Mouse (Mus musculus) forebrain, embryonic 12.5 days (tissue): ENCODE measurements around the gene Scoc. TPM values are rescaled to one million over a fixed set of nuclear protein-coding genes. Genes with fewer than 3 reads are reported as not detected.

ENCODE experiments used
- ATAC-seq: fragments of 200-750 bp; cut with Nextera tagmentation; 2 replicates; pipeline ENCODE4 v1.8.0; 2017; ENCODE audit warnings: moderate TSS enrichment; ENCODE audit not compliant: low FRiP score
- H3K27ac ChIP-seq: fragments of 300-500 bp; sonication (generic); 2 replicates; pipeline ENCODE4 v1.5.1; 2016; ENCODE audit warnings: mild to moderate bottlenecking
- H3K27me3 ChIP-seq: fragments of 300-500 bp; sonication (generic); 2 replicates; pipeline ENCODE4 v1.6.1; 2016; ENCODE audit warnings: mild to moderate bottlenecking
- H3K36me3 ChIP-seq: fragments of 300-500 bp; sonication (generic); replicated peaks from 2 replicates; pipeline ENCODE4 v1.6.1; 2016; ENCODE audit warnings: mild to moderate bottlenecking
- H3K4me1 ChIP-seq: fragments of 300-500 bp; sonication (generic); 2 replicates; pipeline ENCODE4 v1.6.1; 2016
- H3K4me2 ChIP-seq: fragments of 300-500 bp; sonication (generic); 2 replicates; pipeline ENCODE4 v1.6.1; 2016; ENCODE audit warnings: mild to moderate bottlenecking, moderate library complexity
- H3K4me3 ChIP-seq: fragments of 300-500 bp; sonication (generic); replicated peaks from 2 replicates; pipeline ENCODE4 v1.5.1; 2016; ENCODE audit warnings: mild to moderate bottlenecking
- H3K9ac ChIP-seq: fragments of 300-500 bp; sonication (generic); 2 replicates; pipeline ENCODE4 v1.6.1; 2016; ENCODE audit warnings: mild to moderate bottlenecking
- H3K9me3 ChIP-seq: fragments of 300-500 bp; sonication (generic); 2 replicates; pipeline ENCODE4 v1.6.1; 2016
- WGBS: fragments of 180-500 bp; shearing (Covaris S2); methylation state at CpG from one replicate; pipeline ENCODE4 v1.1.7; 2016; 5-methylcytosine and 5-hydroxymethylcytosine counted together
- polyA plus RNA-seq: library from polyadenylated mRNA; unstranded; fragments of >200 nt; fragmentation: Nextera tagmentation; extraction: Ambion mirVana; gene quantifications from 2 replicates; pipeline ENCODE4 v1.2.1, GENCODE M21; 2016

Gene Scoc
- polyA plus RNA-seq, 1 experiment from 2014 or later = 167 TPM

DNA sequence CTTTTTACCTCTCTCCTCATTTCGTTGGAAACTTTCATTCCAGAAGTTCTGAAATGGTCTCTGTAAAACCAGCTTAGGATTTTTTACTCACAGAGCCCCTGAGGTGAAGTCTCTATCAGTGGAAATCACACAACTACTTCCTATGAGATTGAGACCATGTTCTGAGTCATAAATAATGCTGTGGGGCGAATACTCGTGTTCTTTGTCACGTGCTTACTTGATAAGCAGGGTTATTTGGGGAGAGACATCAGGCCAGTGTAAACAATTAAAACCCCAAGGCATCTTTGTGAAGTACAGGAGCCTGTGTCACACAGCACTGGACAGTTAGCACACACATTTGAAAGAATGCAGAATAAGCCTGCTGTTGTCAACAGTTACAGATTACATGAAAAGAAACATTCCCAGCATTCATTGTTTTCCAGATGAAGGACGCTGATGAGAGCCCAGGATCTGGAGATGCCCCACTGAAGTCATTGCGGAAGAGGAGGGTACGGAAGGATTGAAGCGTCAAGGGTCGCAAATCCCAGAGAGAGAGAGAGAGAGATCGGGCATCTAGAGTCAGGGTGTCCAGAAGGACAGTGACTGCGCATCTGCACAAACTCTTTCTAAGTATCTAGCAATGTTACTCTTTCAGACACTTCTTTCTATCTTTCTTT lies 32.0 kb downstream of the Scoc start:
- WGBS = 79% methylated on average over 11 of the region's 11 CpGs
- no peak overlapping the region for H3K27ac ChIP-seq
- ATAC-seq = no peak

DNA sequence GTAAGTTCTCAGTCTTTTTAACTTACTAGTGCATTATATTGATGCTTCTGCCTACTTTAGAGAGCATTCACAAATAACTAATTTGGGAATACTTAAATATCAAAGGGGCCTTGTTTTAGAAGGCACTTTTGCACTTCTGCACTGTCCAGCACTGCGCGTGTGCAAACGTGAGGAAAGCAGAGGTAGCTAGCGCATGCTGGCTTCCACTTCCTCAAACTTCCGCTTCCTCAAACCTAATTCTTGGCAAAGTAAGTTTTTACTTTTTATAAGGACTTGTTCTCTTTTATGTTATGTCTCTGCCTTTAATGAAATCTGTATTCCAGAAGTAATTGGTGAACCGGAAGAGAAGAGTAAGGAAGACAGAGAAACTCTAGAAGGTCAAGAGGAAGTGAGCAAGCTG lies 33.0 kb downstream of the Scoc start:
- Histone ChIP-seq H3K4me3 (no peak overlapping the region), H3K27me3 (no peaks in the 10 kb centered on the region), H3K9ac (no peak overlapping the region), H3K9me3 (no peaks in the 10 kb centered on the region), H3K27ac (no peak overlapping the region), H3K36me3 (no peaks in the 10 kb centered on the region), H3K4me2 (no peak overlapping the region), H3K4me1 (peaks cover 2% of the 10 kb centered on the region; the same call in 1 of the 2 replicates)
- WGBS = 90% methylated on average over 6 of the region's 6 CpGs
- ATAC-seq = no peak

More for the DNA sequence above, 32.0 kb downstream of the Scoc start:
- Histone ChIP-seq H3K9me3 (no peaks in the 10 kb centered on the region), H3K9ac (no peak overlapping the region), H3K4me1 (peaks cover 2% of the 10 kb centered on the region; the same call in 1 of the 2 replicates), H3K36me3 (no peaks in the 10 kb centered on the region), H3K4me3 (no peak overlapping the region), H3K27me3 (no peaks in the 10 kb centered on the region), H3K4me2 (no peak overlapping the region)

DNA sequence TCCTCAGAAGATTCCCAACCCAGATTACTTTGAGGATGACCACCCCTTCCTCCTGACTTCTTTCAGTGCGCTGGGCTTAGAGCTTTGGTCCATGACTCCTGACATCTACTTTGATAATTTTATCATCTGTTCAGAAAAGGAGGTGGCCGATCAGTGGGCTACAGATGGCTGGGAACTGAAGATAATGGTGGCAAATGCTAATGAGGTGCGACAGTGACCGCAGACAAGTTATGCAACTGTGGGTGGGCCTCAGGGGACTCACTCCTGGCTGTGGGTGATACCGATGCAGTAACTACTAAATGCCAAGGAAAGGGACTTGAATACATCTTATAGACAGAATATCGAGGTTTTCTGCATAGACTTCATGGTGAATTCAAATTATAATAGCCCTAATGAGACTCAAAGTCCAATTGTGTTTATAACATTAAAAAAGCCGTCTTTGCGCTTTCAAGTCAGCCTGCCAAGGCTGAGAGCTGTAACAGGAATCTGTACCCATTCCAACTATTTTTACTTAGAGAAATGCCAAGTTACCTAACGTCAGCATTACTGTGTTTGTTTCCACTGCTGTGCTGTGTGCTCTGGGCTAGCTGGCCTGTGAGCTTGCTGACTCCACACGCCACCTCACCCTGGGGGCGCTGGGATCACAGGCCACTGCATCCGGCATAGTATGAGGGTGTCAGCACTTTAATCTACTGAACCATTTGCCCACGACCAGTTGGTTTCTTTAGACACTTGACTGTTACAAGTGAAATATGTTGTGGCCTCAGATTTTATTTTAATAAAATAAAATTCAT lies 35.0 kb downstream of the Scoc start:
- WGBS = 85% methylated on average over 13 of the region's 13 CpGs
- Histone ChIP-seq H3K9ac (no peak overlapping the region), H3K36me3 (no peaks in the 10 kb centered on the region), H3K9me3 (no peaks in the 10 kb centered on the region), H3K27ac (no peak overlapping the region), H3K4me3 (no peak overlapping the region), H3K4me1 (peaks cover 2% of the 10 kb centered on the region; the same call in 1 of the 2 replicates), H3K27me3 (no peaks in the 10 kb centered on the region), H3K4me2 (no peak overlapping the region)
- ATAC-seq = no peak

DNA sequence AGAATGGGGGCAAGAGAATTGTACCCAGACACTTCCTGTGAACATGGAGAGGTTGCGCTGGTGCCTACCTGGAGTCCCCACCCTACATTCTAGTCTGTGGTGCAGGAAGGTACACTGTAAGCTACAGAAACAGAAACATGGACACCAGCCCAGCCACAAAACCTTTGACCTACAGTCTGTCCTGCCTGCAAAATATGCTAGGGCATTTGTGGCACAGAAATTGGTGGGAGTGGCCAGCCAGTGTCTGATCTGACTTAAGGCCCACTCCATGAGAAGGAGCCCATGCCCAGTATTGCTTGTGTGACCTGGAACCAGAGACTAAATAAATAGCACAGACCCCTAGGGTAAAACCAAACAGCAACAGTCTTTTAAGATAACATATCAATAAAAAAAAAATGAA lies 36.8 kb downstream of the Scoc start:
- H3K4me2 ChIP-seq = no peak overlapping the region
- no peak overlapping the region for H3K27ac ChIP-seq
- H3K36me3 ChIP-seq = no peaks in the 10 kb centered on the region
- peaks cover 2% of the 10 kb centered on the region; the same call in 1 of the 2 replicates for H3K4me1 ChIP-seq
- no peak for ATAC-seq
- no peak overlapping the region for H3K9ac ChIP-seq
- WGBS = 94% methylated on average over 1 of the region's 1 CpGs
- H3K27me3 ChIP-seq = no peaks in the 10 kb centered on the region
- no peaks in the 10 kb centered on the region for H3K9me3 ChIP-seq
- no peak overlapping the region for H3K4me3 ChIP-seq

DNA sequence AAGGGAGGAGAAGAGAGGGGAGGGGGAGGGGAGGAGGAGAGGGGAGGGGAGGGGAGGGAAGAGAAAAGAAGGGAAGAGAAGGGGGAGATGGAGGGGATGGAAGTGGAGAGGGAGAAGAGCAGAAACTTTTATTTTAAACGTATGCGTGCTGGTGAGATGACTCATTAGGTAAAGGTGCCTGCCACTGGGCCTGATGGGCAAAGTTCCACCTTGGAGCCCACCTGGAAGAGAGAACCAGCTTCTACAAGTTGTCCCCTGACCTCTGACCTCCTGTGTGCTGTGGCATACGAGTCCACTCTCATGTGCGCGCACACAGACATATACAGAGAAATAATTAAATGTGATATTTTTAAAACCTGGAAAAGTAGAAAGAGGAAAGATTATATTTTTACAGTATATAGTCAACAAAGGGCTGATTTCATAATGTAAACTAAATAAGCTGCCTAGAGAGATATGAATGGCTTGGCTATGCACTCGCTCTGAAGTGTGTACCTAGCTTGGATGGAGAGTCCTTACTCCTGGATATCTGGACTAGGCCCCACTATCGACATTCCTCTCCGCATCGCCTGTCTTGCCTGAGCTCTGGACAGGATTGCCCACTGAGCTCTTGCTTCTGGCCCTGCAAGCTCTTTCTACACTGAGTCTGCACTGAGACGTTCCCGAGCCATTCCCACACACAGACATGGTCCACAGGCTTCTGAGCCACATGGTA lies 39.2 kb downstream of the Scoc start:
- H3K9me3 ChIP-seq = no peaks in the 10 kb centered on the region
- H3K4me3 ChIP-seq = no peak overlapping the region
- no peak for ATAC-seq
- no peaks in the 10 kb centered on the region for H3K27me3 ChIP-seq
- no peaks in the 10 kb centered on the region for H3K36me3 ChIP-seq
- H3K9ac ChIP-seq = no peak overlapping the region
- H3K4me2 ChIP-seq = no peak overlapping the region
- no peak overlapping the region for H3K27ac ChIP-seq
- H3K4me1 ChIP-seq = no peaks in the 10 kb centered on the region; the same call in 1 of the 2 replicates
- WGBS = 93% methylated on average over 11 of the region's 11 CpGs

DNA sequence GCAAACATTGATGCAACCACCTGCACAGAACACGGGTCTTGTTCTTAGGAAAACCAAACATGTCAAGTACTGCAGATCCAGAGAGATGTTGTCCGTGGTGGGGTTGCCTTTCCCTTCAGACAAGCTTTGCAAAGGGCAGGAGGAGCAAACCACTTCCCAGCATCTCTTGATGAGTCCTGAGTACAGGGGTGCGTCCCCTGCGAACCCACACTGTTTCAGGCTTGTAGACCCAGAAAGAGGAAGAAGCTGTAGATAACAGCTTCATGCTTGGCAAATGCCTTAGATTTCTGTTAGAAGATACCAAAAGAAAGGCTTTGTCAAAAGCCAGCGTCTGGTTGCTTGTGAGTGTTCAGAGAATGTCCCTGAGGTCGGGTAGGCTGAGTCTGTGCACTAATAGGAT lies 40.2 kb downstream of the Scoc start:
- Histone ChIP-seq H3K4me3 (no peak overlapping the region), H3K27ac (no peak overlapping the region), H3K9me3 (no peaks in the 10 kb centered on the region), H3K4me1 (no peaks in the 10 kb centered on the region; the same call in 1 of the 2 replicates), H3K4me2 (no peak overlapping the region), H3K27me3 (no peaks in the 10 kb centered on the region), H3K9ac (no peak overlapping the region), H3K36me3 (no peaks in the 10 kb centered on the region)
- no peak for ATAC-seq
- 82% methylated on average over 6 of the region's 6 CpGs for whole genome bisulfite sequencing

DNA sequence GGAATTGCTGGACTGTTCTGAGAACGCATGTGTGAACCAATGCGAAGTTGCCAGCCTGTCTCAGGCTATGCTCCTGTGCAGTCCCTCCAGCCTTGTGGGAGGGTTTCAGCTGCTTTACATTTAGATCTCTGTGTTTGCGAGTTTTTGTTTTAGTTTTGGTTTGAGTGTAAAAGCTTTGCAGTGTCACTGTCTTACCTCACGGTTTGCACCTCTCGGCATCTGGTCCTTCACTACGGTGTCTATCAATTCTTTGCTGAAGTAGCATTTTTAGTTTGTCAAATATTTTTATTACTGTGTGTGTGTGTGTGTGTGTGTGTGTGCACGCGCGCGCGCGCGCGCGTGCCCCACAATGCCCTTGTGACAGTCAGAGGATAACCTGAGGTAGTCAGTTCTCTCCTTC lies 41.3 kb downstream of the Scoc start:
- H3K9me3 ChIP-seq = no peaks in the 10 kb centered on the region
- H3K9ac ChIP-seq = no peak overlapping the region
- no peak overlapping the region for H3K27ac ChIP-seq
- no peak overlapping the region for H3K4me3 ChIP-seq
- no peaks in the 10 kb centered on the region for H3K27me3 ChIP-seq
- no peak overlapping the region for H3K4me2 ChIP-seq
- no peak for ATAC-seq
- no peaks in the 10 kb centered on the region for H3K4me1 ChIP-seq
- H3K36me3 ChIP-seq = no peaks in the 10 kb centered on the region
- WGBS = 99% methylated on average over 15 of the region's 15 CpGs

DNA sequence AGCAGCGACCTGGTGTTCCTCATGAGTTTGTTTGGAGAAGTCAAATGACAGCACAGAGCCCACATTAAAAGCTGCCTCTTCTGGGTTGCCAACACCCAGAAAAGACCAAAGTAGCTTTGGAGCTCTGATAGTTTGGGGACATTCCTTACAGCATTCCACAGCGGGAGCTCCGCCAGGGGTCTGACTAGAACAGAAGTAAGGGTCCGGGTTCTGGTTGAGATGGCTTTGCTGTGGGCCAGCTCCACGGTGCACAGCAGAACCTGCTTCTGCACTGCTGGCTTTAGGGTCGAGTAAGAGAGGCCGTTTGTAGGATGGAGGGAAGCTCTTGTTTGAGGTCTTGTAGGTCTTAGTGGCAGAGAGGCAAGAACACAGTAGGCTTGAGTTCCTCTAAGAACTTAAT lies 49.7 kb downstream of the Scoc start:
- H3K4me1 ChIP-seq = no peaks in the 10 kb centered on the region
- WGBS = 91% methylated on average over 7 of the region's 7 CpGs
- ATAC-seq = no peak

DNA sequence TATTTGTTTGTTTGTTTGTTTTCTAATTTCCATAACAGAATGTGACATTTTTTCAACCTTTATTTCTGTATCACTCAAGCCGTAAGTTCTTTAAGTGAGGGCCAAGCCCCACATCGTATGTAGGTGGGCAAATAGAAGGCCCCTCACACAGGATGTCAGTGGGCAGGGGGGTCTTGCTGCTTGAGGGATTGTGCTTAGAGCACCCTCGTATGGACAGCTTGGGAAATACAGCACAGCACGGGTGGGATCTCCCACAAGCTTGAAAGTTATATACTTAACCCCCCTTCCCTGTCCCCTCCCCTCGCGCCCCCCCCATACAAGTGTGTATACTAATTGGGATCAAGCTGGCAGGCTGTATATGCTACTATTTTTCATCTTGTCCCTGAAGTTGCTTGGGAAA lies 51.4 kb downstream of the Scoc start:
- Histone ChIP-seq H3K4me2 (no peak overlapping the region), H3K36me3 (no peaks in the 10 kb centered on the region), H3K27ac (no peak overlapping the region), H3K4me1 (no peaks in the 10 kb centered on the region), H3K9ac (no peak overlapping the region), H3K27me3 (no peaks in the 10 kb centered on the region), H3K4me3 (no peak overlapping the region), H3K9me3 (no peaks in the 10 kb centered on the region)
- no peak for ATAC-seq
- 37% methylated on average over 6 of the region's 6 CpGs for WGBS

More for the DNA sequence above, 49.7 kb downstream of the Scoc start:
- Histone ChIP-seq H3K9me3 (no peaks in the 10 kb centered on the region), H3K4me2 (no peak overlapping the region), H3K27me3 (no peaks in the 10 kb centered on the region), H3K27ac (no peak overlapping the region), H3K36me3 (no peaks in the 10 kb centered on the region), H3K4me3 (no peak overlapping the region), H3K9ac (no peak overlapping the region)

DNA sequence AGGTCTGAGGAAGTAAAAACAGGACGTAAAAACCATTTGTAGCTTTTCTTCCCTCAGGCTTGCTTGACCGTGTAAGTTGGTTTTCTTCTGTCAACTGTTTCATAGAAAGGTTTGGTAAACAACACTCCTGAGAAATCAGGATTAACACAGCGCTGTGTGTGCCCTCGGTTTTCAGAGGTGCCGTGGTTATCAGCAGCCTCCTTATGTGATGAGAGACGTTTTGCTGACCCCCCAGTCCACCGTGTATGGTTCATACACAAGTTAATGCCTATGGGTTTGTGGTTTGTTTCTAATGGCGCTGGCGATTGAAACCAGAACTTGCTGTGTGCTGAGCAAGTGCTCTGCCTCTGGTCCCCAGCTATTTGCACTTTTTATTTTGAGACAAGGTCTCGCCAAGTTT lies 52.6 kb downstream of the Scoc start:
- WGBS = 89% methylated on average over 10 of the region's 10 CpGs
- Histone ChIP-seq H3K4me1 (no peaks in the 10 kb centered on the region), H3K4me3 (no peak overlapping the region), H3K27me3 (no peaks in the 10 kb centered on the region), H3K27ac (no peak overlapping the region), H3K4me2 (no peak overlapping the region), H3K36me3 (no peaks in the 10 kb centered on the region), H3K9ac (no peak overlapping the region), H3K9me3 (no peaks in the 10 kb centered on the region)
- no peak for ATAC-seq

DNA sequence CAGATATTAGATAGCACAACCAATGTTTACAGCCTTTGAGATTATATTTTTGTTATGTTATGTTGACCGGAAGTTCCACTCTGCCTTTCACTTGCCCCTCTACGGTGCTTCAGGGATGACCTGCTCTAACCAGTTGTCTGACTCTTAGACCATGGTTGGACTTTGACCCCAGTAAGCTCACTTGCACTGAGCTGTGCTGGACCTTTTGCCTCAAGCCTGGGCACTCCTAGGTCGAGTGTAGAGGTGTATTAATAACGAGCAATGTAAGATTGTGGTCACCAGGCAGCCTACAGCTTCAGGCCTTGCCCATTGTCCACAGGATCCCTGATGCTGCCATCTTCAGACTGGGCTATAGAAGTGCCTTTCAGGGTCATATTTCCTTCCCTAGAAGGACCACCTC lies 60.5 kb downstream of the Scoc start:
- Histone ChIP-seq H3K4me2 (no peak overlapping the region), H3K4me3 (no peak overlapping the region), H3K9me3 (no peaks in the 10 kb centered on the region), H3K9ac (no peak overlapping the region), H3K27me3 (no peaks in the 10 kb centered on the region), H3K4me1 (no peaks in the 10 kb centered on the region), H3K27ac (no peak overlapping the region), H3K36me3 (no peaks in the 10 kb centered on the region)
- no peak for ATAC-seq
- 77% methylated on average over 4 of the region's 4 CpGs for WGBS

DNA sequence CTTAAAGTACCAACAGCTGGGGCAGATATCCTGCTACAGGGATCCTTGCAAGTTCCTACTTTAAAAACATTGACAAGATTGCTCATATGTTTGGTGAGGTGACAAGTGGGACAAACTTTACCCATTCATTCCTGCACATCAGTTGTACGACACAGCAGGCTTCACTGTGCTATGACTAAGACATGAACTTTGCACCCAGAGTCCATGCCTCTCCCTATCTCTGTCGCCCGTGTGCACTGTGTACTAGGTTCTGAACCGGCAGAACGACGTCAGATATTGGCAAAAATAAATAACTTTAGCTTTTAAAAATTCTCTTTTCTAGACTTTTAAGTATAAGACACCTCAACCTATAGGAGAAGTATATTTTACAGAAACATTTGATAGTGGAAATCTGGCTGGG lies 61.5 kb downstream of the Scoc start:
- no peaks in the 10 kb centered on the region for H3K4me1 ChIP-seq
- H3K9me3 ChIP-seq = no peaks in the 10 kb centered on the region
- WGBS = 93% methylated on average over 6 of the region's 6 CpGs
- H3K27me3 ChIP-seq = no peaks in the 10 kb centered on the region
- H3K36me3 ChIP-seq = no peaks in the 10 kb centered on the region
- no peak overlapping the region for H3K4me2 ChIP-seq
- H3K27ac ChIP-seq = no peak overlapping the region
- no peak overlapping the region for H3K4me3 ChIP-seq
- ATAC-seq = no peak
- H3K9ac ChIP-seq = no peak overlapping the region
